ENCODE assay signal across 10 mouse cellular contexts in the genomic region with DNA sequence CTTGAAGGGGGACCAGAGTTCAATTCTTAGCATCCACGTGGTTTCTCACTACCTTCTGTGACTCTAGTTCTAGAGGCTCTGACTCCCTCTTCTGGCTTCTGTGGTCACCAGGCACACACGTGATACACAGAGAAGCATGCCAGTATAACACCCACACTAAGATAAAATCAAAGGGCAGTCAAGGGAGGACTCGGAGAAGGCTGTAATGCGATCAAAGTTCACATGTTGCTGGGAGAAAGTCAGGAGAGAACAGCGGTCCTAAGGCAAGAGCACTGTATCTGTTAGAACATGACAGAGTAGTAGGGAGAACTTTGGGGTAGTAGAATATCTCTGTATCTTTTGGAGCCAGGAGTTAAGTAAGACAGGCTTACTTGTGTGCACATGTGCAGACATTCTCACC.
DNase-seq lines count a peak whose midpoint lies in the region; TF ChIP-seq lines count a peak whose summit lies in the region.
"Had no signal": no experiment of that assay in that cellular context is flagged by ENCODE, and none has a peak within 500 bp of the region (broad histone marks: within the 10 kb centered on the region; RNA-seq: fewer than 3 reads in every experiment).

No protein-coding gene starts in this region.

- no peak for DNase-seq in gastrocnemius, adult 2 months
- no peak for DNase-seq in gastrocnemius, postnatal 25 days
- peak; percentile 25 for DNase-seq in thymus, postnatal 0 days (ENCODE audit: low spot score)
- no peak for DNase-seq in thymus, adult 18-20 months
- no peak for DNase-seq in limb, embryonic 10.5 days (ENCODE audit: low spot score)
- no peak for DNase-seq in left cerebral cortex, adult 2 months (ENCODE audit: extremely low spot score in 1 of 2, low spot score in 2 of 2)
- no peak for DNase-seq in adrenal gland, adult 8-10 months
- DNase-seq in gastrocnemius, adult 18-20 months (ENCODE audit: low spot score): no peak
- DNase-seq: spleen, adult 18-20 months had no signal

- no peaks in the 10 kb centered on the region for H3K9me3 ChIP-seq in limb, embryonic 10.5 days (replicated peaks)
- H3K9me3 ChIP-seq: neural tube, embryonic 12.5 days had no signal

- intact Hi-C loops in gastrocnemius, adult 2 months (cut with DNase I): no loop called here
- intact Hi-C loops in left cerebral cortex, adult 2 months (cut with DNase I): no loop called here

- peaks cover 34% of the 10 kb centered on the region for H3K4me1 ChIP-seq in limb, embryonic 10.5 days

- H3K4me3 ChIP-seq in gastrocnemius, adult 2 months: no peak overlapping the region
- H3K4me3 ChIP-seq in limb, embryonic 10.5 days: no peak overlapping the region
- H3K4me3 ChIP-seq in left cerebral cortex, adult 2 months: no peak overlapping the region
- H3K4me3 ChIP-seq: neural tube, embryonic 12.5 days had no signal

- H3K27ac ChIP-seq in gastrocnemius, adult 2 months: peak overlapping the region; percentile 72
- H3K27ac ChIP-seq in limb, embryonic 10.5 days: peak overlapping the region; percentile 51; the same call in 1 of the 2 replicates
- no peak overlapping the region for H3K27ac ChIP-seq in left cerebral cortex, adult 2 months
- H3K27ac ChIP-seq: neural tube, embryonic 12.5 days had no signal

- H3K27me3 ChIP-seq in limb, embryonic 10.5 days (ENCODE audit: low read depth, poor library complexity, severe bottlenecking): no peaks in the 10 kb centered on the region
- H3K27me3 ChIP-seq: neural tube, embryonic 12.5 days had no signal

- no peaks in the 10 kb centered on the region for H3K36me3 ChIP-seq in limb, embryonic 10.5 days
- H3K36me3 ChIP-seq: neural tube, embryonic 12.5 days had no signal

- TF ChIP-seq CTCF in gastrocnemius, adult 2 months (IDR thresholded peaks at IDR 0.05): no peak
- TF ChIP-seq CTCF in left cerebral cortex, adult 2 months (IDR thresholded peaks at IDR 0.05): no peak

- WGBS in limb, embryonic 10.5 days: 81% methylated on average over 5 of the region's 5 CpGs
